Mouse (Mus musculus) thymus, postnatal 10 days (tissue): ENCODE data around the gene Chml.

Source experiments
- DNase-seq, 2 experiments: peaks; one replicate each; pipeline ENCODE4 v3.0.0; 2021; ENCODE audit warnings: low spot score in 2 of 2

The Chml gene

GRCm38 (mm10) chr1:175648615-175649014 lies 44.1 kb downstream of the Chml start:
- no peak for DNase-seq

GRCm38 (mm10) chr1:175646952-175647351 lies 45.7 kb downstream of the Chml start:
- DNase-seq, result no peak

GRCm38 (mm10) chr1:175643496-175644265 lies 49.0 kb downstream of the Chml start:
- no peak for DNase-seq

- peak; percentile 54 to 56 for DNase-seq
Observed at GRCm38 (mm10) chr1:175640435-175641150, 52.1 kb downstream of the Chml start.

- DNase-seq, result no peak
Observed at GRCm38 (mm10) chr1:175639072-175639471, 53.6 kb downstream of the Chml start.

GRCm38 (mm10) chr1:175637677-175638076 lies 55.0 kb downstream of the Chml start:
- no peak for DNase-seq

GRCm38 (mm10) chr1:175632470-175632869 lies 60.2 kb downstream of the Chml start:
- DNase-seq, result no peak
